Mouse (Mus musculus): ENCODE results near the gene R3hdml. TPM values are rescaled to one million over a fixed set of nuclear protein-coding genes. Genes with fewer than 3 reads are reported as not detected.

Gene R3hdml
- polyA plus RNA-seq, 1 experiment from 2014 or later = 27.4 TPM

- DNase-seq (ENCODE audit: low spot score) (no peak), ATAC-seq (replicated peaks; ENCODE audit: low FRiP score, low read depth) (peak; percentile 50; the same call in 1 of the 2 replicates)
- 27% methylated on average over 5 of the region's 5 CpGs for WGBS
- no peak for TF ChIP-seq CTCF (IDR thresholded peaks at IDR 0.05; ENCODE audit: low read depth)
- no peak overlapping the region for H3K4me2 ChIP-seq (ENCODE audit: low read length)
- no peaks in the 10 kb centered on the region for H3K36me3 ChIP-seq (ENCODE audit: insufficient read depth, low read length)
- no peak overlapping the region for H3K27ac ChIP-seq
- H3K9me3 ChIP-seq (replicated peaks; ENCODE audit: low read length) = no peaks in the 10 kb centered on the region
- no peaks in the 10 kb centered on the region for H3K4me1 ChIP-seq (replicated peaks; ENCODE audit: insufficient read depth, low read length)
- H3K4me3 ChIP-seq (replicated peaks; ENCODE audit: low read depth, low read length) = no peak overlapping the region
- H3K27me3 ChIP-seq (ENCODE audit: insufficient read depth, low read length) = no peaks in the 10 kb centered on the region
- H3K9ac ChIP-seq (ENCODE audit: low read depth, low read length) = no peak overlapping the region
Measured at GRCm38 (mm10) chr2:163489725-163490291, 2.3 kb upstream of the R3hdml start.

DNA sequence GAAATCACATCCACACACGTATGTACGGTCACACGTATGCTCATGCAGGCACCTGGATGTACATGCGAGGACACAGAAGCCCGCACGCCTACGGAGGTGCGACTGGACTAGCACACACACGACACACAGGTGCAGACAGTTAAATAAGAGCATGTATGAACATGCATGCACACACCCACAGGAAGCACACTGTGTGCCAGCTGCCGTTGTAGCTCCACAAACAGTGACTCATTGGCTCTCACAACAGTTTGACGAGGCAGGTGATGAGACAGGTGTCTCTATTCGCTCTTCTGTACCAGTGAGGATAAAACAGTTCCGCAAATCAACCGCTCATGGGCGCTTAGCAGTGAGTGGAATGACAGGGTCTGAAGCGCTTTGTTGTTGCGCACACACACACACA is 1.5 kb upstream of the R3hdml start:
- no peaks in the 10 kb centered on the region for H3K36me3 ChIP-seq (ENCODE audit: insufficient read depth, low read length)
- no peak overlapping the region for H3K27ac ChIP-seq
- no peak overlapping the region for H3K4me2 ChIP-seq (ENCODE audit: low read length)
- H3K4me3 ChIP-seq (replicated peaks; ENCODE audit: low read depth, low read length) = no peak overlapping the region
- no peaks in the 10 kb centered on the region for H3K27me3 ChIP-seq (ENCODE audit: insufficient read depth, low read length)
- H3K4me1 ChIP-seq (replicated peaks; ENCODE audit: insufficient read depth, low read length) = no peaks in the 10 kb centered on the region
- no peaks in the 10 kb centered on the region for H3K9me3 ChIP-seq (replicated peaks; ENCODE audit: low read length)
- ATAC-seq (replicated peaks; ENCODE audit: low FRiP score, low read depth) (no peak), DNase-seq (ENCODE audit: low spot score) (no peak)
- H3K9ac ChIP-seq (ENCODE audit: low read depth, low read length) = no peak overlapping the region
- no peak for TF ChIP-seq CTCF (IDR thresholded peaks at IDR 0.05; ENCODE audit: low read depth)
- 91% methylated on average over 17 of the region's 17 CpGs for WGBS

DNA sequence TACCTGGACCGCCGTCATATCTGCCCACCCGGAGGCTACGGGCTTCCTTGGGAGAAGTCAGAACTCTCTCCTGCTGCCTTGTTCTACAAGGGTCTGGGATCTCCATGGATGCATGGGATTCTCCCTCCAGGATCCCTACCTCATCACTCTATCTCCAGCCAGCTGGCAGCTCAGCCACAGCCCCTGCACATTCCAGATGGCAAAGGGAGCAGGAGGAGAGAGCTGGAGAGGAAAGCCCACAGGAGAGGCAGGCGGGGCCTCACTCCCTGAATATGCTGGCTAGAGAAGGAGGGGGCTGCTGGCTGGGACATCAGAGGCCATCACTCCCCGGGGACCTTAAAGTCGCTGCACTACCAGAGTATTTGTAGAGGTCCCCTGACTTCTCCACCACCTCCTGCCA is 767 bp upstream of the R3hdml start:
- Histone ChIP-seq H3K9me3 (replicated peaks; ENCODE audit: low read length) (no peaks in the 10 kb centered on the region), H3K4me3 (replicated peaks; ENCODE audit: low read depth, low read length) (no peak overlapping the region), H3K27ac (no peak overlapping the region), H3K36me3 (ENCODE audit: insufficient read depth, low read length) (no peaks in the 10 kb centered on the region), H3K27me3 (ENCODE audit: insufficient read depth, low read length) (no peaks in the 10 kb centered on the region), H3K9ac (ENCODE audit: low read depth, low read length) (no peak overlapping the region), H3K4me1 (replicated peaks; ENCODE audit: insufficient read depth, low read length) (no peaks in the 10 kb centered on the region), H3K4me2 (ENCODE audit: low read length) (no peak overlapping the region)
- TF ChIP-seq CTCF (IDR thresholded peaks at IDR 0.05; ENCODE audit: low read depth) = no peak
- 58% methylated on average over 6 of the region's 7 CpGs for WGBS
- ATAC-seq (replicated peaks; ENCODE audit: low FRiP score, low read depth) = no peak; the same call in 1 of the 2 replicates
- peak; percentile 11 for DNase-seq (ENCODE audit: low spot score)

- Histone ChIP-seq H3K27ac (no peak overlapping the region), H3K36me3 (ENCODE audit: insufficient read depth, low read length) (no peaks in the 10 kb centered on the region), H3K4me2 (ENCODE audit: low read length) (no peak overlapping the region), H3K27me3 (ENCODE audit: insufficient read depth, low read length) (no peaks in the 10 kb centered on the region), H3K9me3 (replicated peaks; ENCODE audit: low read length) (no peaks in the 10 kb centered on the region), H3K9ac (ENCODE audit: low read depth, low read length) (0 out of 2 replicates have a peak overlapping the region, but pooled peaks have one; percentile 14), H3K4me3 (replicated peaks; ENCODE audit: low read depth, low read length) (no peak overlapping the region), H3K4me1 (replicated peaks; ENCODE audit: insufficient read depth, low read length) (no peaks in the 10 kb centered on the region)
- TF ChIP-seq CTCF (IDR thresholded peaks at IDR 0.05; ENCODE audit: low read depth) = no peak
- ATAC-seq (replicated peaks; ENCODE audit: low FRiP score, low read depth) = no peak
- WGBS = 33% methylated on average over 5 of the region's 5 CpGs
- DNase-seq (ENCODE audit: low spot score) = no peak
Measured at GRCm38 (mm10) chr2:163493031-163493430, 913 bp downstream of the R3hdml start.

DNA sequence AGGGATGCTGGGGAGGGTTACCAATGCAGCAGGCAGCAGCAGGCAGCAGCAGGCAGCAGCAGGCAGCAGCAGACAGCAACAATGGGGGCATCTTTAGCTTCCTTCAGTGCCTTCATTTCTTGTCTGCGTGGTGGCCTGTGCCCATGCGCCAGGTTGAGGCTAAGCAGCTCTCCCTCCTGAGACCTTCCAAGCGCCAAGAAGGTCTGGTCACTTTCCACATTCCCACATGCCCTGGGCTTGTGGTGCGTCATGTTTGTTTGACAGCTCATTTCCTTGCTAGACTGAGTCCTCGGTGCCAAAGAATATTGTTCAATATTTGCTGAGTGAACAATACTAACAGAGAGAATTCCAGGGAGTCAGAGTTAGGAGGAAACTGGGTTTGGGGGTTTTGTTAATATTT is 1.9 kb downstream of the R3hdml start:
- WGBS = 52% methylated on average over 5 of the region's 5 CpGs
- no peak overlapping the region for H3K4me2 ChIP-seq (ENCODE audit: low read length)

DNA sequence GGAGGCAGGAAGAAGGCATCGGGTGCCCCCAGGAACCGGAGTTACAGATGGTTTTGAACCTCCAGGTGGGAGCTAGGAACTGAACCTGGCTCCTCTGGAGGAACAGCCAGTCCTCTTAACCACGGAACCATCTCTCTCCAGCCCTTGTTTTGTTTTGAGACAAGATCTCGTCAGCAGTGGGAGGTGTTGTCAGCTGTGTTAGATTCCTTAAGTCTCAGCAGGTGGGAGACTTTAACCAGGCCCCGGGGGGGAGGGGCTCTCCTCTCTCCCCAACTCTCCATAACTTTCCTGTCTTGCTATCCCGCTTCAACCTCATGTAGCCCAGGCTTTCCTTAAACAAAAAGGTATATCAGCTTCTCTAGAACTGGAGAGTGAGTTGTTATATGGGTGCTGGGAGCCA is 2.3 kb downstream of the R3hdml start:
- no peak overlapping the region for H3K9ac ChIP-seq (ENCODE audit: low read depth, low read length)
- ATAC-seq (replicated peaks; ENCODE audit: low FRiP score, low read depth) (no peak), DNase-seq (ENCODE audit: low spot score) (no peak)
- no peaks in the 10 kb centered on the region for H3K4me1 ChIP-seq (replicated peaks; ENCODE audit: insufficient read depth, low read length)
- TF ChIP-seq CTCF (IDR thresholded peaks at IDR 0.05; ENCODE audit: low read depth) = no peak
- H3K9me3 ChIP-seq (replicated peaks; ENCODE audit: low read length) = no peaks in the 10 kb centered on the region
- H3K4me3 ChIP-seq (replicated peaks; ENCODE audit: low read depth, low read length) = no peak overlapping the region
- H3K4me2 ChIP-seq (ENCODE audit: low read length) = no peak overlapping the region
- no peaks in the 10 kb centered on the region for H3K27me3 ChIP-seq (ENCODE audit: insufficient read depth, low read length)
- WGBS = 37% methylated on average over 6 of the region's 6 CpGs
- no peaks in the 10 kb centered on the region for H3K36me3 ChIP-seq (ENCODE audit: insufficient read depth, low read length)
- H3K27ac ChIP-seq = no peak overlapping the region

More for the DNA sequence above, 1.9 kb downstream of the R3hdml start:
- H3K9ac ChIP-seq (ENCODE audit: low read depth, low read length) = no peak overlapping the region
- DNase-seq (ENCODE audit: low spot score) (no peak), ATAC-seq (replicated peaks; ENCODE audit: low FRiP score, low read depth) (no peak)
- TF ChIP-seq CTCF (IDR thresholded peaks at IDR 0.05; ENCODE audit: low read depth) = no peak
- no peaks in the 10 kb centered on the region for H3K36me3 ChIP-seq (ENCODE audit: insufficient read depth, low read length)
- no peak overlapping the region for H3K4me3 ChIP-seq (replicated peaks; ENCODE audit: low read depth, low read length)
- no peaks in the 10 kb centered on the region for H3K9me3 ChIP-seq (replicated peaks; ENCODE audit: low read length)
- H3K27ac ChIP-seq = no peak overlapping the region
- H3K27me3 ChIP-seq (ENCODE audit: insufficient read depth, low read length) = no peaks in the 10 kb centered on the region
- H3K4me1 ChIP-seq (replicated peaks; ENCODE audit: insufficient read depth, low read length) = no peaks in the 10 kb centered on the region

GRCm38 (mm10) chr2:163502219-163502618 is 10.1 kb downstream of the R3hdml start:
- no peak overlapping the region for H3K4me3 ChIP-seq (replicated peaks; ENCODE audit: low read depth, low read length)
- H3K27ac ChIP-seq = no peak overlapping the region
- H3K9ac ChIP-seq (ENCODE audit: low read depth, low read length) = no peak overlapping the region
- no peak for ATAC-seq (replicated peaks; ENCODE audit: low FRiP score, low read depth)
- H3K36me3 ChIP-seq (ENCODE audit: insufficient read depth, low read length) = no peaks in the 10 kb centered on the region
- 63% methylated on average over 2 of the region's 2 CpGs for WGBS
- no peaks in the 10 kb centered on the region for H3K27me3 ChIP-seq (ENCODE audit: insufficient read depth, low read length)
- no peak for DNase-seq (ENCODE audit: low spot score)
- no peaks in the 10 kb centered on the region for H3K4me1 ChIP-seq (replicated peaks; ENCODE audit: insufficient read depth, low read length)
- no peak overlapping the region for H3K4me2 ChIP-seq (ENCODE audit: low read length)
- TF ChIP-seq CTCF (IDR thresholded peaks at IDR 0.05; ENCODE audit: low read depth) = no peak
- H3K9me3 ChIP-seq (replicated peaks; ENCODE audit: low read length) = no peaks in the 10 kb centered on the region

Measured in kidney, postnatal 0 days (tissue).